Mouse (Mus musculus): ENCODE data around the gene Olfr1185-ps1. TPM values are rescaled to one million over a fixed set of nuclear protein-coding genes. Genes with fewer than 3 reads are reported as not detected.

The Olfr1185-ps1 gene
- not detected in 2 replicates for total RNA-seq (2023)

GRCm38 (mm10) chr2:88493020-88493419 is at the start of gene Olfr1185-ps1:
Gene Olfr1185-ps1, plus strand, starts transcription at chr2:88493320.

GRCm38 (mm10) chr2:88449031-88449430 is 44.1 kb upstream of the Olfr1185-ps1 start, which contains the start of gene Gm13757:
Gene Gm13757, minus strand, starts transcription at chr2:88449131.

GRCm38 (mm10) chr2:88454567-88454966 is 38.6 kb upstream of the Olfr1185-ps1 start, which contains the start of gene Olfr1183:
Gene Olfr1183, plus strand, starts transcription at chr2:88454867.

GRCm38 (mm10) chr2:88483298-88483697 is 9.8 kb upstream of the Olfr1185-ps1 start, which contains the start of gene Olfr1184:
Gene Olfr1184, plus strand, starts transcription at chr2:88483598.

GRCm38 (mm10) chr2:88518251-88518650 is 25.1 kb downstream of the Olfr1185-ps1 start, which contains the start of gene Olfr1186:
Gene Olfr1186, plus strand, starts transcription at chr2:88518551.

Other genes starting within 250 kb of the Olfr1185-ps1 start
- not detected in 2 replicates for gene Olfr1173, start 213.4 kb upstream of the Olfr1185-ps1 start, total RNA-seq (2023)
- gene Olfr1174-ps, start 178.2 kb upstream of the Olfr1185-ps1 start, total RNA-seq (2023), result not detected in 2 replicates
- not detected in 2 replicates for gene Olfr1175-ps, start 166.1 kb upstream of the Olfr1185-ps1 start, total RNA-seq (2023)
- not detected in 2 replicates for gene Olfr1176, start 156.6 kb upstream of the Olfr1185-ps1 start, total RNA-seq (2023)
- gene Olfr1177-ps, start 146.8 kb upstream of the Olfr1185-ps1 start, total RNA-seq (2023), result not detected in 2 replicates
- not detected in 2 replicates for gene Olfr1178, start 106.3 kb upstream of the Olfr1185-ps1 start, total RNA-seq (2023)
- not detected in 2 replicates for gene Olfr1179, start 86.9 kb upstream of the Olfr1185-ps1 start, total RNA-seq (2023)
- not detected in 2 replicates for gene Olfr1180, start 74.2 kb upstream of the Olfr1185-ps1 start, total RNA-seq (2023)
- not detected in 2 replicates for gene Olfr1181, start 67.1 kb upstream of the Olfr1185-ps1 start, total RNA-seq (2023)
- gene Gm13757, start 44.2 kb upstream of the Olfr1185-ps1 start, total RNA-seq (2023), result not detected in 2 replicates
- gene Olfr1183, start 38.5 kb upstream of the Olfr1185-ps1 start, total RNA-seq (2023), result not detected in 2 replicates
- not detected in 2 replicates for gene Olfr1184, start 9.7 kb upstream of the Olfr1185-ps1 start, total RNA-seq (2023)
- not detected in 2 replicates for gene Olfr1186, start 25.2 kb downstream of the Olfr1185-ps1 start, total RNA-seq (2023)
- not detected in 2 replicates for gene Olfr1188, start 63.6 kb downstream of the Olfr1185-ps1 start, total RNA-seq (2023)
- not detected in 2 replicates for gene Olfr1189, start 93.1 kb downstream of the Olfr1185-ps1 start, total RNA-seq (2023)
- gene Olfr1191-ps1, start 147.2 kb downstream of the Olfr1185-ps1 start, total RNA-seq (2023), result 0.06 TPM in 1 of 2 replicates, not detected in the other
- not detected in 2 replicates for gene Olfr1192-ps1, start 155.2 kb downstream of the Olfr1185-ps1 start, total RNA-seq (2023)
- gene Olfr1193, start 182.3 kb downstream of the Olfr1185-ps1 start, total RNA-seq (2023), result not detected in 2 replicates
- gene Olfr1195, start 195.9 kb downstream of the Olfr1185-ps1 start, total RNA-seq (2023), result not detected in 2 replicates
- gene Olfr1196, start 211.3 kb downstream of the Olfr1185-ps1 start, total RNA-seq (2023), result not detected in 2 replicates
- gene Olfr1197, start 239.0 kb downstream of the Olfr1185-ps1 start, total RNA-seq (2023), result not detected in 2 replicates